Mouse (Mus musculus): Measurements from ENCODE around the gene Elmod3.

DNA sequence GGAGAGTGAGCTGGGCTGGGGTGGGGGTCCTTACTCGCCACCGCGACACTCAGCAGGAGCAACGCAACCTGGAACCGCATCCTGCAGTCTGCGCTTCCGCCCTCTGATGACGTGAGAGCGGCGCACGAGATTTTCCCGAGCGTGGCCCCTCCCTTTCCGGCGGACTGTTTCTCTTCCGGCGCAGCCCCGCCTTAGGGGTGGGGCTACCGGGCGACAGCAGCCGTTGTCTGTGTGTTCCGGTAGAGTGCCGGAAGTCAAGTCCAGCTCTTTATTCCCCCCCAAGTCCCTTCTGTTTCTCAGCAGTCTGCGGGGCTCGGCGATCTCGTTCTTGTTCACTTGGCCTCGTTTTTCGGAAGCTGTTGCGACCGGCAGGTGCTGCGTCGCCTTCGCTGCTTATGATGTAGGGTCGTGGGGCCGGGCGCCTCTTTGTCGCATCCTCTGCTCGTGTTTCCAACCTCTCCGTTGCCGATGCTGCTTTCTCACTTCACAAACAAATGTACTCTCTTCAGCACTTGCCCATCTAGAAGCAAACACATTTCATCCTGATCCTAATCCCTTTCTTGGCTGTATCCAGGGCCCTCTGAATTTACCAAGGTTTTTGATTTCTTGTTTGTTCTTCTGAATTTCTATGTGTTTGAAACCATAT, 18.6 kb upstream of the Elmod3 start, which contains the start of gene Tgoln1:
- TF ChIP-seq POLR2A (IDR thresholded peaks at IDR 0.05; ENCODE audit: low read depth, low read length) (peak; percentile 91), CTCF (IDR thresholded peaks at IDR 0.05; ENCODE audit: extremely low read depth, insufficient read length, insufficient replicate concordance, low read depth, low read length) (no peak)

All from small intestine, adult 2 months (tissue).